Mouse (Mus musculus): ENCODE data around the gene Nrn1l.

Nrn1l gene

DNA sequence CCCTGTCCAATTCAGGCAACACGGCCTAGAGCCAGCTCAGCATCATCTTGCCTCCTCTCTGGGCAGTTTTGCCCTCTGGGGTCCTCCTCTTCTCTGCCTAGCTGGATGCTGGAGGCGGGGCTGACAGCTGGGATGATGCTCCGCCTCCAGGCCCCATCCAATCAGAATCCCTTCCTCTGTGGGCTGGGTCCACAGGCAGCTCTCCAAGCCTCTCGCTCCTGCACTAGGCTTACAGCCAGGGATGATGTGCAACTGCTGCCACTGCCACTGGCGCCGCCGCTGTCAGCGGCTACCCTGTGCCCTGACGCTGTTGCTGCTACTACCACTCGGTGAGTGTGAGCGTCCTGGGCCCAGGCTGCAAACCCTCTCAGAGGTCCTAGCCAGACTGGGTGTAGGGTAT is at the start of gene Nrn1l:
TSS of gene Nrn1l (plus strand) at position 229 of the 400 bp plus-strand sequence.
- peak; percentile 40 for DNase-seq (ENCODE audit: low spot score)

DNA sequence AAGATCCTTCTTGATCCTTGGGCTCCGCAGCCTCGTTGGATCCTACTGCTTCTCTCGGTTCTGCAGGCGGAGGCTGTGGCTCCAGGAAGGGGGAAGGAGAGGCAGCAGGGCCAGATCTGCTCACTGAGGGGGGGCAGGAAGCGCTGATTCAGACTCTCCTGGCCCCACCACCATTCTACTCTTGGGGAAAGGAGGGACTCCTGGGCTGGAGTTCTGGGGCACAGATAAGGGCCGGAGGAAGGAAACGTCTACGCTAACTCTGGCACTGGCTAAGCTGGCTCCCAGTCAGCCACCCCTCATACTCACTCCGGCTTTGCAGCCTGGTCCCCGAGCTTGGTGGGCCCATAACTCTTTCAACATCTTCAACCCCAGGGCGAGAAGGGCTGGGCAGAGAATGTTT is 46.7 kb upstream of the Nrn1l start:
- no peak for DNase-seq (ENCODE audit: low spot score)

DNA sequence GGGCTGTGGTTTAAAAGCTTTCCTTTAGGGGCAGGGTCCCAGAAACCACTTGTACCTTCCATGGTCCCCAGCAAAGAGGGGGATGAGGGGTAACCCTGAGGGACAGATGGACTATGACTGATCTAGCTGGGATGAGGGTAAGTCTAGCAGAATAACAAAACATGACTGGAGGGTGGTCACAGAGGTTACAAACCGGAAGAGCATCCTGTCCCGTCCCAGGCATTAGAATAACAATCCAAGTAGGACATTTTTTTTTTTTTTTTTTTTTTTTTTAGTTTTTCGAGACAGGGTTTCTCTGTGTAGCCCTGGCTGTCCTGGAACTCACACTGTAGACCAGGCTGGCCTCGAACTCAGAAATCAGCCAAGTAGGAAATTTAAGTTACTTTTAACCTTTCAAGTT is 43.4 kb upstream of the Nrn1l start:
- DNase-seq (ENCODE audit: low spot score), result no peak

DNA sequence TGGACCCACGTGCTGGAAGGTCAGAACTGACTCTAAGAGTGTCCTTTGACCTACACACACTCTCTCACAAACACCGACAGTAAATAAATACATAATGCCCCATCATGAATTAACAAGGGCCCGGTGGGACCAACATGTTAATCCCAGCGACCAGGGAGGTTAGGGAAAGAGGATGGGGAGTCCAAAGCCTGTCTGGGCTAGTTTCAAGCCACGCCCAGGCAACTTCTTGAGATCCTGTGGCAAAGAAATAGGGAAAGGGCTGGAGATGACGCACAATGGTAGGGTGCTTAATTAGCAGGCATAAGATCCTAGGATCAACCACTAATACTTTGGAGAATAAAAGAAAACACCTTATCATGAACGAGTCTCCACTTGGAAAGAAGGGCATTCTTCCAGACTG is 42.8 kb upstream of the Nrn1l start:
- DNase-seq (ENCODE audit: low spot score), result peak; percentile 67

DNA sequence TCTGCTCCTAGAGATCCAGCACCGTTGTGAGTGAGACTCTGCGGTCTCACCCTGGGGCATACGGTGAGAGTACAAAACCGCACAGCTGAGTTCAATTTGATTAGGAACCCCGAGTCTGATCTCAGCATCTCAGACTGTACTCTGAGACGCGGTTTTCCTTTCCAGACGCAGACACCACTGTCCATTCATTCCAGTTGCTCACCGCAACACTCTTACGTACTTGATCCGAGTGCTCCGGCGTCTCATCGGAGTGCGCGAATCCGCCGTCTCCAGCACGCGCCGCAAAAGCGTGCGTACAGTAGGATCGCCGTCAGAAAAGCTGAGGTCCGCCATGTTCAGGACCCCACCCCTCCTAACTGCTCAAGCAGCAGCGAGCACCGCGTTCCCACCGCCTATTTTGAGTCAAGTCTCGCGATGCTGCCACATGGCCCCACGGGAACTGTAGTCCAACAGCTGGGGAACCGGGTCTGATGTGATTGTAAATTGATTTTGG is 41.7 kb upstream of the Nrn1l start:
- peak; percentile 92 for DNase-seq (ENCODE audit: low spot score)

DNA sequence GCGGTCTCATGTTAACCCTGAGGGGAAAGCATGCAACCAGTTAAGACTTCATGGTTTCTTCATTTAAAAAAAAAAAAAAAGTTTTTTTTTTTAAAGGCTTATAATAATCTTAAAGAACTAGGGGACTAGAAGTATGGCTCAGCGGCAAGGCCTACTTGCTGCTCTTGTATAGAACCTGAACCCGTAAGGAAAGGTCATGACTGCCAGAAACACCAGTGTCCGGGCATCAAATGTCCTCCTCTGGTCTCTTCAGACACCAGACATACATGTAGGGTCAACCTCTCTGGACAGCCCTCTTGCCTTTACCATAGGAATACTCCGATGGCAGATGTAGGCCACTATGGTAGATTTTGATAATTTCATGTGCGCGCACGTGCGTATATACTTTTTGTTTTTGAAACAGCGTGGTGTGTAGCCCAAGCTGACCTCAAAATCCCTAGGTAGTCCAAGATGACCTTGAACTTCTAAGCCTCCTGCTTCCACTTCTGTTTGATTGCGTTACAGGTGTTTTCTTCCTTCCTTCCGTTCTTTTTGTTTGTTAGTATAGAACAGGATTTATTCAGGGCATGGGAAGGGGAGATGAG is 41.1 kb upstream of the Nrn1l start:
- DNase-seq (ENCODE audit: low spot score), result no peak

DNA sequence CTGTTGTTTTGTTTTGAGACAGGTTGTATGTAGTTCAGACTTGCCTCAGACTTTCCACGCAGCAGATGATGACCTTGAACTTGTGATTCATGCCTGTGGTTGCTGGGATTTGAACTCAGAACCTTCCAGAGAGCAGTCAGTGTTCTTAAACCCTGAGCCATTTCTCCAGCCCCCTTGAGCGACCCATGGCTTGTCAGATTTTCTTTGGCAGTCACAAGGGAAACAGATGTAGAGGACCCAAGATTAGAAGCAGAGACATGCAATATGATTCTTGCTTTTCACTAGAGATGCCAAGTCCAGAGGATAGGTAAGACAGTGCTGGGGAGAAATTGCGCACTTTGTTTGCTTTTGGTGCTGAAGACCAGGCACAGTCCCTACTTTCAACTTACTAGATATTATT is 40.2 kb upstream of the Nrn1l start, which contains the start of gene Cenpt:
TSS of gene Cenpt (minus strand) at position 101 of the 400 bp plus-strand sequence.
- no peak for DNase-seq (ENCODE audit: low spot score)

DNA sequence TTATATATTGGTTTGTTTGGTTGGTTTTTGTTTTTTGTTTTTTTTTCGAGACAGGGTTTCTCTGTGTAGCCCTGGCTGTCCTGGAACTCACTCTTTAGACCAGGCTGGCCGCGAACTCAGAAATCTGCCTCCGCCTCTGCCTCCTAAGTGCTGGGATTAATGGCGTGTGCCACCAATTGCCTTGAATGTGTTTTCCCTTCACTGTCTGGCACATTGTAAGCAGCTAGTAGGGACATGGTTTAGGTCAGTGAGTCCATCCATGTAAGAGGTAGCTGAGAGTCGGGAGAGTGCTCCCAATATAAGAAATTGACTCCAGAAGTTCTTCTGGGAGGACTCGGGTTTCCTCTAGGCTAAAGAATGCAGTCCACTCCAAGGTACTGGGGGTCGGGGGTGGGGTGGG is 39.1 kb upstream of the Nrn1l start:
- no peak for DNase-seq (ENCODE audit: low spot score)

DNA sequence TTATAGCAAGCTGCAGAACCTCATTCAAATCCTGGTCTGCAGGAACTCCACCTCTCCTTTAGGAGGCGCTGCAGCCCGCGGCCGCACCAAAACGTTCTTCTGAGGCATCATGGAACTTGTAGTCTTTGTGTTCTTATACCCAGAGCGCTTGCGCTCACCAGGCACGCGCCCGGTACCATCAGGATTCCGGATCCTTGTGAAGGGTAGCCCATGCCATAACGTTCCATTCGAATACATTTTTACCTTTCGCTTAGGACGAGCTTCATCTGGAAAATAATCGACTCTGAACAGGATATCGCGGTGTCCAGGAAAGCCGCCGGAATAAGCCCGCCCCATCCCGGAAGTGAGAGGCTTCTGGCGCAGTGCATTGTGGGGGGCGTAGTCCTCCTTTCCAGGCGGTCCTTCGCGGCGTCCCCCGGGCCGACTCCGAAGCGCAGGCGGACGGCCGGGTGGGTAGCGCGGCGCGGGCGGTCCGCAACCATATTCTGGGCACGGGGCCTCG is 38.6 kb upstream of the Nrn1l start, which contains the start of gene Thap11:
TSS of gene Thap11 (plus strand) at position 418 of the 502 bp plus-strand sequence.
- peak; percentile 97 for DNase-seq (ENCODE audit: low spot score)

DNA sequence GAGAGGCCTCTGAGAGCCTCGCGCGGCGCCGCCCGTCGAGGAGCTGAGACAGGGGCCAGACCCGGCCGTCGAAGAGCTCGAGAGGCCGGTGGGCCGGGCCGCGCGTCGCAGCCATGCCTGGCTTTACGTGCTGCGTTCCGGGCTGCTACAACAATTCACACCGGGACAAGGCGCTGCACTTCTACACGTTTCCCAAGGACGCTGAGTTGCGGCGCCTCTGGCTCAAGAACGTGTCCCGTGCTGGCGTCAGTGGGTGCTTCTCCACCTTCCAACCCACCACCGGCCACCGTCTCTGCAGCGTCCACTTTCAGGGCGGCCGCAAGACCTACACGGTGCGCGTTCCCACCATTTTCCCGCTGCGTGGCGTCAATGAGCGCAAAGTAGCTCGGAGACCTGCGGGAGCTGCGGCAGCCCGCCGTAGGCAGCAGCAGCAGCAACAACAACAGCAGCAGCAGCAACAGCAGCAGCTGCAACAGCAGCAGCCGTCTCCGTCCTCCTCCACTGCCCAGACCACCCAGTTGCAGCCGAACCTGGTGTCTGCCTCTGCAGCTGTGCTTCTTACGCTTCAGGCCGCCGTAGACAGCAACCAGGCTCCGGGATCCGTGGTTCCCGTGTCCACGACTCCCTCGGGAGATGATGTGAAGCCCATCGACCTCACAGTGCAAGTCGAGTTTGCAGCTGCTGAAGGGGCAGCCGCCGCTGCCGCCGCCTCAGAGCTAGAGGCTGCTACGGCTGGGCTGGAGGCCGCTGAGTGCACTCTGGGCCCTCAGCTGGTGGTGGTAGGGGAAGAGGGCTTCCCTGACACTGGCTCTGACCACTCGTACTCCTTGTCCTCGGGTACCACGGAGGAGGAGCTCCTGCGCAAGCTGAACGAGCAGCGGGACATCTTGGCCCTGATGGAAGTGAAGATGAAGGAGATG is 37.9 kb upstream of the Nrn1l start:
- no peak for DNase-seq (ENCODE audit: low spot score)

DNA sequence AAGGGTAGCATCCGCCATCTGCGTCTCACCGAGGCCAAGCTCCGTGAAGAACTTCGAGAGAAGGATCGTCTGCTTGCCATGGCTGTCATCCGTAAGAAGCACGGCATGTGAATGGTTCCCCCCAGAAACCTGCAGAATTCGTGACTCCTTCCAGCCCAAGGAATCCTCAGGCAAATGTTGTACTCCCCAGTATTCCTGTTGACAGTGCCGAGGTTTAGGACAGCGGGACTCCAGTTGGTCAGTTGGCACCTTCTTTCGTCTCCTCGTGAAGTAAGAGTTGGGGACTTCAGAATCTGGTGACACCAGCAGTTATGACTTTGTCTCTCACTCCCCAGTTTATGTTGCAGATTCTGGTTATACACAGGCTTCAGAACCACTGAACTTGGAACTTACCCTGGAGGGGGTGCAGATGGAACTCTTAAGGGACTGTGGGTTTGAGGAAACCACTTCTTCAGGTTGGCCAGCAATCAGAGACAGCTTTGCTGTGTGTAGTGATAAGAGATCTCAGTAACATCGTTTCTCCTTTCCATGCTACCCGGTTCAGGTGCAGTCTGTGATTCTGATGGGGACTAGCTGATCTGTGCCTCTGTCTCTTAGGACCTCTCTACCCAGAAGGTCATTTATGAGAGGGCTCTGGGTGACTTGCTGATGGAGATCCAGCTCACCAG is 37.1 kb upstream of the Nrn1l start:
- DNase-seq (ENCODE audit: low spot score), result no peak

DNA sequence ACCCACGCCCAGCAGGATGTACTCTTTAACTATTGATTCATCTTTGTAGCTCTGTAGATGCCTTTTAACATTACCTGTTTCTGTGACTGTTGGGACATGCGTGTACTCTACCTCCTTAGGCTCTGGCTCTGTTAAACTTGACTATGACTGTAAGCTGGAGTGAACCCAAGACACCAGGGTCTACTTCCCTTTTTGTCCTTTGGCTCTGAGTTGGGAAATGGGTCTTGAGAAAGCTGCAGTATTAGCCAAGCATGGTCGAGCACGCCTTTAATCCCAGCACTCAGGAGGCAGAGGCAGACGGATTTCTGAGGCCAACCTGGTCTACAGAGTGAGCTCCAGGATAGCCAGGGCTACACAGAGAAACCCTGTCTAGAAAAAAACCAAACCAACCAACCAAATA is 34.9 kb upstream of the Nrn1l start:
- no peak for DNase-seq (ENCODE audit: low spot score)

DNA sequence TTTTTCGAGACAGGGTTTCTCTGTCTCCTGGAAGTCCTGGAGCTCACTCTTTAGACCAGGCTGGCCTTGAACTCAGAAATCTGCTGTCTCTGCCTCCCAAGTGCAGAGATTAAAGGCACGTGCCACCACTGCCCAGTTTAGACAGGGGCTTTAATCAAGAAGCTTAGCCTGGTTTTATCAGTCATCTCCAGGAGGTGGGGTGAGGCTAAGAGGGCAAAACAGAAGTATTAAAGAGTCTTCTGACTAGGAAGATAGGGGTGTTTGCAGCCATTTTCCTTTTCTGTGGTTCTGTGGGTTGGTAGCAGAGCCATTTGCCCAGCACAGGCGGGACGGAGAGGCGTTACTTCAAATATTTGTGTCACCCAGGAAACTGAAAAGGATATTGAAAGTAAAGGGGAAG is 34.1 kb upstream of the Nrn1l start:
- DNase-seq (ENCODE audit: low spot score), result no peak

DNA sequence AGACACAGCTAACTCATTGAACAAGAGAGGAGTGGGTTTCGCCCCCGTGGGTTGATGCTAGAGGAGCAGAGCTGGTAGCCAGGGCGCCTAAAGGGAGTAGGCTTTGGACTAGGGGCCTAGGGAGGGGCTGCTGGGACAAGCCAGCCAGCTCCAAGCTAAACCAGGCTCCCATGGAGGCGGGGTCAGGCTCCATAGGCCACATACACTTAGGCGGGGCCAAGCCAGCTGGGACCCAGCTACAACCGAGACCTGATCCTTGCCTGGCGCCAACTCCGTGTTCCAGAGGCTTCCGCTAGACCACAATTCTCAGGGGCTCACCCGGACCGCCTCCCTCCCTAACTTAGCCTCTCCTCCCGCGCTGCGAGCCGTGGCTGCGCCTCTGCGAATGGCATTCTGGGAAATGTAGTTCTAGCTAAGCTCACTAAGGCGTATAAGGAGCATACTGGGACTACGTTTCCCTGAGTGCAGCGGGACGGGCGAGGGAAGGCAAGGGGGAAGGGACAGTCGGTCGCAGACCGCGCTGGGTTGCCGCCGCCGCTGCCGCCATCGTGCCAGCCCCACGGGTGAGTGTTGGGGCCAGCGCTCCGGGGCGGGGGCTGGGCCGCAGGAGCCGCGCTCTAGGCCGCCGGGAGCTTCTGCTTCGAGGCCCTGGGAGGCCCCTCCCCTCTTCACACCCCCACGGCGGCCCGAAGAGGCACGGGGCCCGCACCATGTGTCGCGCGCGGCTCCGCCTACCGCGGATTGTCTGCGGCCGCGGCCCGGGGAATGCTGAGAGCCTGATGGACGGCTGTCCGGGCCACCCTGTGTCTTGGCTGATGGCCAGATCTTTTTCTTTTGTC is 33.0 kb upstream of the Nrn1l start, which contains the start of gene Nutf2:
TSS of gene Nutf2 (plus strand) at position 438 of the 839 bp plus-strand sequence.
- peak; percentile 99 for DNase-seq (ENCODE audit: low spot score)

DNA sequence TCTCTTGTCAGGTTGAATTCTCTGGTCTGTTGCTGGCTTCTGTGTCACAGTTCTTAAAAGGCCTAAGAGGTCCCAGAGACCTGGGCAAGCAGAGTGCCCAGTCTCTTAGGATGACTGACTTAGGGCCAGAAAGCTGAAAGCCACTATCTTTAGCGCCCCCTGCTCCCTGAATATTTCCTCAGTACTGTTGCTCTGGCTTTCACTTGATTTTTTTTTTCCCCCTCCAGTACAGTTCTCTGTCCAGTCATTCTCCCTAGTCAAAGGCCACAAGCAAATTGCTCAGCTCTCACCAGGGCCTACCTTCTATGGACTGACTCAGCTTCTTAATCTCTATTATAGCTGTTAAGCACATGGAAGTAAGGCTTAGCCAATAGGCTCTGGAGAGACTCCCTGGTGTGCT is 31.4 kb upstream of the Nrn1l start:
- no peak for DNase-seq (ENCODE audit: low spot score)

DNA sequence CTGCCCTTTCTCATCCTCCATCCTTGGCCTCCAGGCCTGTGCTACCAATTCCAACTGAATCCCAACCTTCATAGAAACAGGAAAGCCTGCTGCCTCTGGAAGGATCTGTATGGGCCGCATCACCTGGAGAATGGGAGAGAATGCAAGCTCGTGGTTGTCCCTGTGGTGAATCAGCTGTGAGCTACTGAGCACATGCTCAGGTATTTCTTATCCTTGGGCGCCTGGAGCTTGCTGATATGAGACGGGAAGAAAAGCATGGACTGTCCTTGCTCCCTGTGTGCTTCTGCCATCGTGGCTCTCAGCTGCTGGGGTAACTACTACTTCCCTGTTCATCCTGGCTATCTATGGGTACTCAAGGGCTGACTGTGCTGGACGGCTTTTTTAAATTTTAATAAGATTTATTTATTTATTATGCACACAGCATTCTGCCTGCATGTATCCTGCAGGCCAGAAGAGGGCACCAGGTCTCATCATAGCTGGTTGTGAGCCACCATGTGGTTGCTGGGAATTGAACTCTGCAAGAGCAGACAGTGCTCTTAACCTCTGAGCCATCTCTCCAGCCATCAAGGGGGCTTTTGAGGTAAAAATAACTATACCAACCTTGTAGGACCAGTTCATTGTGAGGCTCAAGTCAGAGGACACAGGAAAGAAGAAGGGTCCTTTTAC is 26.9 kb upstream of the Nrn1l start:
- no peak for DNase-seq (ENCODE audit: low spot score)

DNA sequence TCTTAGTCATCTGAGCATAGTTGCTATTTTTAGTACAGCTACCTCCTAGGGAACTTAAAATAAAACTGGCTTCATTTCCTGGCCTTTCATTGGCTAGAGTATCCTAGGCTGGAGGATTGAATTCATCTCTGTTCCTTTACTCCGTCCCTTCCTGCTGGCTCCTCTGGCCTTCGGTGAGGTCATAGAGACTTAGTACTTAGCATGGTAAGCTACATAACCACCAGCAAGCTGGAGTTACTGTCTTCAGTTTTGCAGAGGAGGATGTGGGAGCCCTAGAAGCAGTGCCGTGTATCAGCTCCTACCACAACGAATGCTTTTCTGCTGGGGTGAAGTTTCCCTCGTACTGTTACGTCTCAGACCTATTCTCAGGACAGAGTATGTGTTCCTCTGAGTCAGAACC is 19.1 kb upstream of the Nrn1l start:
- no peak for DNase-seq (ENCODE audit: low spot score)

DNA sequence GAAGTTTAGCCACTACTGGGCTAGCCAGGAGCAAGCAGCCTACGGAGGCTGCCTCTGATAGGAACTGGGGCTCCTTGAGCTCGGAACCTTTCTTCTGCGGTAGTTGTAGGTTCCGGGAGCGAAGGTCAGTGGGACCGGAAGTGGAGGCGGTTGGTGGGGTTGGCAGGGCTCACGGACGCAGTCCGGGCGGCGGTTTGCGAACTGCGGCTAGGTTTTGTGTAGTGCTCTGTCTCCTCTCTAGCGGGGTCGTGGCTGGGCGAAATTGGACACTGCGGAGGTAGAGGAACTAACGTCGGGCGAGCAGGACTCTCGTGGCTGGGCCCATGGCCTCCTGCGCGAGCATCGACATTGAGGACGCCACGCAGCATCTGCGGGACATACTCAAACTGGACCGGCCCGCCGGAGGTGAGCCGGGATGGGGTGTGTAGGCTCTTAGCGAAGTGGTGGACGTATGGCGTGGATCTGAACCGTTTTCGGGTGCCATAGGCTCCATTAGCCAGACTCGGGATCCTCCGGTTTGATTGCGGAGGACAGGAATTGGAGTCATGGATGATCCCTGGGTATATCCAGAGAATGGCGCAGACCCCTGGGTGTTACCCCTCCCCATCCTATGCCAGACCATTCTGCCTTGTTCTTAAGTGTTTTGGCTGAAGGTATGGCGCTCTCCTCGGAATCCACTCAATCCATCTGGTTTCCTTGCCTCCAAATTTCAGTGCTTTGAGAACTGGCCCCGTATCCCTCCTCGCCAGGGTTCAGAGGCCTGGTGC is 12.4 kb upstream of the Nrn1l start, which contains the start of gene Edc4:
TSS of gene Edc4 (plus strand) at position 128 of the 767 bp plus-strand sequence.
- peak; percentile 87 for DNase-seq (ENCODE audit: low spot score)

DNA sequence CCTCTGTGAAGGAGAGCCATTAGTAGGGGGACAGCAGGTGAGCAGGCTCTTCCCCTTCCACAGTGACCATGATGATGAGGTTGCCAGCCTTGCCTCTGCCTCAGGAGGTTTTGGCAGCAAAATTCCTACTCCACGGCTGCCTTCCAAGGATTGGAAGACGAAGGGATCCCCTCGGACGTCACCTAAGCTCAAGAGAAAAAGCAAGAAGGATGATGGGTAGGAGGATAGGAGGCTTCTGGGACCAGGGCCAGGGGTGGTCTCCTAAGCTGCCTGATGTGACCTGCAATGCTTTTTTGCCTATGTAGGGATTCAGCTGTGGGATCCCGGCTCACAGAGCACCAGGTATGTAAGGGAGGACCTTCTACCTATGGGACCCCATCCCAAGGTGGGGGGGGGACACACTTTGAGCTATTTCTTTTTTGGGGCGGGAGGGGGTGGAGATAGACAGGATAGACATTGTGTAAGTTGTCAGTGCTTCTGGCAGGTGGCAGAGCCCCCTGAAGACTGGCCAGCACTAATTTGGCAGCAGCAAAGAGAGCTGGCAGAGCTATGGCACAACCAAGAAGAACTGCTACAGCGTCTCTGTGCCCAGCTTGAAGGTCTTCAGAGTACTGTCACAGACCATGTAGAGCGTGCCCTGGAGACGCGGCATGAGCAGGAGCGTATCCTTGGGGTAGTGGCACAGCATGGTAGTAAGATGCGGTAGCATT is 3.5 kb upstream of the Nrn1l start:
- DNase-seq (ENCODE audit: low spot score), result no peak
